Mouse (Mus musculus) urinary bladder, postnatal 36 days (tissue): ENCODE results near the gene Mcm9.

Source experiments
- DNase-seq, 2 experiments: peaks; one replicate each; pipeline ENCODE4 v3.0.0; 2022; ENCODE audit warnings: low spot score in 2 of 2, mixed read lengths in 1 of 2

Mcm9 gene

DNA sequence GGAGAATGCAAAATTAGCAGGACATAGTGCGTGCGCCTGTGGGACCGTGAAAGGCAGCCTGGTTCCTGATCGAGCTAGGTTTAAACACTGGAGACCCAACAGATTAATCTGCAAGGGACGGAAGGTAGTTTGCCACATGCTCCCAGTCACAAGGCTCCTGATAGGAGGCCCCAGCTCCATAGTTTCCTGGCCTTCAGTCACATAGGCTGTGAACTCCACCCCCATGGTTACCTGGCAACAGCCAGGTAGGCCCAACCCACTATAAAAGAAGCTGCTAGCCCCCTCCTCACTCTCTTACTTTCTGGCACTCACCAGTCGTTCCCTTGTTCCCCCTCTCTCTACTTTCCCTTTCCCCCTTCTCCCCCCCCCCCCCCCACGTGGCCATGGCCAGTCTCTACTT, 50.1 kb downstream of the Mcm9 start:
- no peak for DNase-seq

DNA sequence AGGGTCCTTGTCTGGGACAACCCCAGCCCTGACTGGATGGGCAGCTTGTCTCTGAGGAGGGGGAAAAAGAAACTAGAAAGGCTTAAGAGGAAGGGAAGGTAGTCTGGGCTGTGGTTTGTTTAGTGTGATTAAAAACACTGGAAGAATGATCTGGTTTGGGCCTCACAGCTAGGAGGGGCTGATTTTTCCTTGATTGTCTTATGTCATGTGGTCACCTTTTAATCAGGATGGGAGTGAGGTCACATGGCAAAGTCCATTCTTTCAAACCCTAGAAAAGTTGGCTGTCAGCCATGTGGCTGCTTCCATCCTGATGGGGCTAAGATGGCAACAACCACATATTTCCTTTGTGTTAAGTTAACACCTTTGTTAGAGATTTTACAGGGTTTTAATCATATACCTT, 61.7 kb downstream of the Mcm9 start:
- no peak for DNase-seq

- no peak for DNase-seq
Observed at GRCm38 (mm10) chr10:53565538-53565937, 64.7 kb downstream of the Mcm9 start.

GRCm38 (mm10) chr10:53562001-53562400, 68.2 kb downstream of the Mcm9 start:
- no peak for DNase-seq

GRCm38 (mm10) chr10:53537596-53537995, 92.6 kb downstream of the Mcm9 start:
- no peak for DNase-seq

DNA sequence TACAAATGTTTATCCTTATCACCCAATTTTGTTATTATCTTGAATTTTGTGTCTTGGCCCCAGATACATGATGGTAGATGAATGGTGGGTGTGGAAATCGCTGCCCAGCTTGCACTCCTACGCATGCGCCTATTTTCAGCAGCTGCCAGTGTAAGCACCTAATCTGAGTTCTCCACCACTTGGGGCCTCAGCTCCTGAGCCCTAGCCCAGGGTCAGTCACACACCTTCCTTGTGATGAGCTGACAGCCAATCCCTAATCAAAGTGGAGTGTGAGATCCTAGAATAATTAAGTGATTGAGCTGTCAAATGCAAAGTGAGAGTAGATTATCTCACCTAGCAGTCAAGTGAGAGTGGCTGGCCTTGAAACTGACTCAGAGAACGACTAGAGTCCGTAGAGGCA, 97.9 kb downstream of the Mcm9 start:
- no peak for DNase-seq

DNA sequence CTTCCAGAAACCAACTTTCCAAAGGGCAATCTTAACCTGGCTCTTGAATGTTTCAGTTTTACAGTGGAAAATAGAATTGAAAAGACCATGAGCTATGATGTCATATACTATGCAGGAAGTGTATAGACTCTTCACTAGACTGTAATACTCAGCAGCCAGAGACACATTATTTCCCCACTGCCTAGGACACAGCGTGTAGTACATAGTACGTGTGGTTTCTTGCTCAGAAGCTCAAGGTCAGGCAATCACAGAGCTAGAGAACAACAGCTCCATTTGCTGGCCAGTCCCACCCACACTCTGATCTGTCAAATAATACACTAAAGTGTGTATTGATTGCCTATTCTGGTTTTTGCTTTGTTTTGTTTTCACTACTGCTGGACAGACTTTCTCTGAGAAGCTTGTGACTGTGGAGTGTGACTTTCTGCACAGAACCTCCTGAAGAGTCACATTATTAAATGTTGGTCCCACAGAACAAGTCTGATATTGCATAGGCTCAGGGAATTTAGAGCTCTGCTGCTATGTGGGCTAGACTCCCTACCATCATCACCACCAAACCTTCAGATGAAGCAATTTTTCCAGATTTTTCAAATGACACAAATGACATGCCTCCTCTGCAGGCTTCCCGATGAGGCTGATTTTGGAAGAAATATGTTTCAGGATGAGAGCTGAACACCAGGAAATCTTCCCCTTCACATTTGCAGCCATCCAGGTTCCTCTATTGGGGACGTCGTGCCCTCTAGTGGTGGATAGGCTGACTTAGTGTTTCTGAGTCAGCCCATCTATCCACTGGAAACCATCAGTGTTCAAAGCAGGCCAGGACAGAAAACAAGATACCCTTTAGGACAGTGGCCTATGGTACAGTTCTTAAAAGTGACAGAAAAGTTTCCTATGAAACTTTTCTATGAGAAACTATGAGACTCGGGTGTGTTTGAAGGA, 102.1 kb downstream of the Mcm9 start:
- DNase-seq = peak; percentile 25 to 51

GRCm38 (mm10) chr10:53527344-53527743, 102.9 kb downstream of the Mcm9 start:
- no peak for DNase-seq

DNA sequence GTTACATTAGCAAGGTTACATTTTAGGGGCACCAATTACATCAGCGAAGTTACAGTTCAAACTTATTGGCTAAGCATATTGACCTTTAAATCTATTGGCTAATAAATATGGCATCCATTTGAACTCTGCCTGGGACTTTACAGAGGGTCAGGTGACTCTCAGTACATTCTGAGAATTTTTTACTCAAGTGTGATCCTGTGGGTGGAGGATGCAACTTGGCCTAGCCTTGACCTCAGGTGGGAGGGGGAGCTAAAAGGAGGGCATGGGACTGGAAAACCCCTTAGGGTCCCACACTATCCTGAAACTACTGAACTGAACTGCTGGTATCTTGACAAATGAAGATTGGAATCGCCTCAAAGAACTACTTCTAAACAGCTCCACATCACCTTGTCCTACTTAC, 103.9 kb downstream of the Mcm9 start:
- no peak for DNase-seq

DNA sequence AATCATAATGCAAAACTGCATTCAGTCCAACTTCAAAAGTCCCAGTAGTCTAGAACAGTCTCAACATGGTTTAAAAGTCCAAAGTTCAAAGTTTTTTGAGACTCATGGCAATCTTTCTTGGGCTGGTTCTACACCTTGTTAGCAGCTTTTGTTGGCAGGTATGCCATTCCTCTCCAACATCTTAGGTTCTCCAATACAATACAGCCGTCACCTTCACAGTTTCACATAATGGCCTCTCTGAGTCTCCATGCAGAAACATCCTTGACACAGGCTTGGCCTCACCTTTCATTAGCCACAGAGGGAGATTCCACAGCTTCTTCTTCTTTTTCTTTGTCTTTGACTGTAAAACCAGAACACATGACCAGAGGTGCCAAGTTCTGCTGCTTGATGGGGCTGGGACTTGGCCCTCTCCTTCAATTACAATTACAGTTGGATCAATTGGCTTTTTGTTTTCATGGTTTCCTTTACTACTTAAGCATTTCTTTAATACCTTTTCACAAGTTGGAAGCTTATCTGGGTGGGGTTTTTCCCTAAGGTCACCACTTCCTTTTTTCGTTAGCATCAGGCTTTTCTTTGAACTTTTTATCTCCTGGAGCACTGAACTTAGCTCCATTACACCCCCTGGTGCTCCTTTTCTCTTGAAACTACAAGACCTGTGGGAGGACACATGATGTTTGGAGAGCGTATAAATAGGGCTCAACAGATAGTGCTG, 104.8 kb downstream of the Mcm9 start:
- no peak for DNase-seq

DNA sequence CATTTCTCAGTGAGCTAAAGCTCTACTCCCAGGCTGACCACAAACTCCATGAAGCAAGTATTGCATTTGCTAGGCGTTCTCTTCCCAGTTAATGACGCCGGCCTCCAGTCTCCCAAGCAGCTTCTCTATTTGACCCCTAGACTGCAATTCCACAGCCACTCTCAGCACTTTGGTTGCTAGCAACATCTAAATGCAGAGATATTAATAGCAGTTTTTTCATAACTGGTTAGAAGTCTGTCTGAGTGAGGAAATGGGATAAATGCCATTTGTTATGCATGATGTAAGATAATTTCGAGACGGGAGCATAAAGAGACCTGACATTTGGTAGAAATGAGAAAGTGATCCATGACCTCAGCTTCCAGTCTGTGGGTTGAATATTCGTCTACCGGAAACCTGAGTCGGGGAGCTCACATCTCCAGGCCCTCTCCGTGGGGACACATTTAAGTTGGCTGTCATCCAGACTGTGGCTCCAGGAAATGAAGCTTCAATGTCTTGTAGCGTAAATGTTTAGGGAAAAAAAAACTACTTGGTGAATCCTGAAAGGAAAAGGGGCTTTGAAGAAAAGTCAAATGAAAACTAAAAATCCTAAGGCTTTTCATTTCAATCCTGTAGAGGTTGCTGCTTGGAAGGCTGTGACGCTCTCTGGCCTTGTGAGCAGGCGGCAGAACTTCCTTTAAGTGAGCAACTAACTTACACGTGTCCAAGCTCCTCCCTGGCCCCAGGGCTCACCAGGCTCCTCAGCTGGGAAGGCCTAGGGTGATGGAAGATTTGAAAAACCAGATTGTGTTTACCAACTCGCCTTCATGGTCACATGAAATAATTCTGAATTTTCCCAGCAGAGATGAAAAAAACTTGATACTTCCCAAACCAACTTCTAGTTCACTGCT, 110.9 kb downstream of the Mcm9 start:
- DNase-seq = no peak

- no peak for DNase-seq
Observed at GRCm38 (mm10) chr10:53518599-53518913, 111.7 kb downstream of the Mcm9 start.

GRCm38 (mm10) chr10:53517770-53518598, 112.3 kb downstream of the Mcm9 start:
- no peak for DNase-seq

- no peak for DNase-seq
Observed at GRCm38 (mm10) chr10:53512491-53512890, 117.7 kb downstream of the Mcm9 start.

- peak; percentile 38 to 48 for DNase-seq
Observed at GRCm38 (mm10) chr10:53509158-53509773, 121.0 kb downstream of the Mcm9 start.

GRCm38 (mm10) chr10:53508676-53509075, 121.6 kb downstream of the Mcm9 start:
- DNase-seq = no peak

- DNase-seq = no peak
Observed at GRCm38 (mm10) chr10:53505526-53505925, 124.7 kb downstream of the Mcm9 start.

DNA sequence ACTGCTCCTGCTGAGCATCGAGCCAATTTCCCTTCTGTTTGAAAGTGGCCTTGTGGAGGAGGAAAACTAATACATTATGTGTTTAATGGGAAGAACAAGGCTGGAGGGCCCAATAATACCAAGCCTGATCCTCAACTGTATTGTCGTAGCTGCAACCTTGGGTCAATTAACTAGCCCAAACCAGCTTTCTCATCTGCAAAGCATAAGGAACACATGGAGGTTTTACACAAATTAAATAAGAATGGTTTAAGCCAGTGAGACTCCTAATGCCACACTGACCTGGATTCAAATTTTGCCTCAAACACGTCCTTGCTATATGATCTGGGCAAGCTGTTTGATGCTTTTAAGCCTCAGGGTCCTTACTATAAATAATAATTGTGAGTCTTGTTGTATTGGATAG, 125.2 kb downstream of the Mcm9 start:
- no peak for DNase-seq

DNA sequence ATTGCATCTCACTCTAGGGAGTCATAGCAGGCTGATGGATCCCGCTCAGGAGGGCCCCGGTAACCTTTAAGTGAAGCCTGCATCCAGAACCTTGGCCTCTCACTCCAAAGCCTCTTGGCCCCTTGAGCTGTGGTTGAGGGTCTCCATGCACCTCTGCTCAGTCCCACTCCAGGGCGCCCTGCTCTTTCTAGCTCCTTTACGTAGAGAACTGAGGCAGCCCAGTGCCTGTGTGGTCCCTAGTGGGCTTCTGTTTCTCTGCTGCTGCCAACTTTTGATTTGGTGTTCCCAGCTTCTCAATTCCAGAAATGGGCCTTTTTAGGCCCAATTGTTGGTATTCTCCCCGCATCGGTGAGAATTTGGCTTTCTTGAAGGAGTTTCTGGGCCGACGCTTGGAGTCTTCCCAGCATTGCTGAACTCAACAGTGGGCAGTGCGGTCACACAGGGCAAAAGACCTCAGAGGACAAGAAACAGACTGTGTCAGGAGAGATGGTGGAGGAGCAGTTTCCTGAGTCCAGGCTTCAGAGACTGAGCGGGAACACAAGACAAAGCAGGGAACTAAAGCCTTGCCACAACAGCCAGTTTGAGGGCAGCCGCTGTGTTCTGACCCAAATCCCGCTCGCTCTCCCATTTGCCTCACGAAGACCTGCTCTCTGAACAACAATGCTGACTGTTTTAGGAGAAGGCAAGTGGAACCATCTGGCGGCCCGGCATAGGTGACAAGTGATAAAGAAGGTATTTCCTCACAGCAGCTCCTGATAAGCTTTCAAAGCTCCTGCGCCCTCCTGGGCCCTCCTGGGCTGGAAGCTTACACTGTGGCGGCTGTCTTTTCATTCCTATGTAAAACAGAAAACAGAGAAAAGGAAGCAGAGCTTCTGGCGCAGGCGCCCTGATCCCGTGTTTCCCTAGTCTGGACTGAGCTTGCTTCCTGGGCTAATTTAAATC, 127.1 kb downstream of the Mcm9 start:
- DNase-seq = no peak

- DNase-seq = no peak
Observed at GRCm38 (mm10) chr10:53502471-53502870, 127.8 kb downstream of the Mcm9 start.
